Mouse (Mus musculus) heart, adult 2 months (tissue): ENCODE measurements around the gene Slc5a8.

ENCODE experiments used
- CTCF ChIP-seq: fragments of 200-600 bp; IDR thresholded peaks from 2 replicates; pipeline ENCODE4 v1.8.1; 2022; ENCODE audit warnings: antibody characterized with exemption, mild to moderate bottlenecking, moderate library complexity
- POLR2A ChIP-seq: fragments of 200-500 bp; IDR thresholded peaks from 2 replicates; pipeline ENCODE4 v1.6.1; 2011; ENCODE audit warnings: mild to moderate bottlenecking, low read depth, low read length, control low read depth; ENCODE audit not compliant: insufficient read depth

DNA sequence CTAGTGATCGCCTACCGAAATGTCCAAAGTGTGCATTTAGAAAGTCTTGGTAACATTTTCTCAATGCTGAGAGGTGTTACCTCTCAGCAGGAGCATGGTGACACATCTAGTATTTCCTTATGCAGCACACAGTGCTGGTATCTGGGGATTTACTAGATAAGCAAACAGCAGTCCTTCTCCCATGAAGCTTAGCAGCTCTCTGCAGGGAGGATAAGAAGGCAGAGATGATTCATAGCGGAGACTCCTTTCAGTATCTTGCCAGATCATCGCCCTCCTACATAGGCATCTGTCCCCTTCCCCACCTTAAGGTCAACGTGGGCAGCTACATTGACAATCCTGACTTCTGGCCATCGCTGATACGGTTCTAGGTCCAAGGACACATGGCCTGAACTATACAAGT is 8.4 kb upstream of the Slc5a8 start:
- no peak for TF ChIP-seq POLR2A
- TF ChIP-seq CTCF = no peak
